Mouse (Mus musculus) adrenal gland, postnatal 25 days (tissue): ENCODE results near the gene 4930455H04Rik. TPM values are rescaled to one million over a fixed set of nuclear protein-coding genes. Genes with fewer than 3 reads are reported as not detected.

Source experiments
- DNase-seq: peaks from one replicate; pipeline ENCODE4 v3.0.0; 2021; ENCODE audit warnings: mixed read lengths
- long read RNA-seq: library from polyadenylated mRNA; stranded (forward); transcript quantifications from one replicate; pipeline ENCODE4 v2.0.0, GENCODE M21; 2021
- total RNA-seq: library from RNA; stranded (reverse); gene quantifications from 2 replicates; pipeline ENCODE4 v1.2.3, GENCODE M21; 2021

Gene 4930455H04Rik
- total RNA-seq: not detected in 2 replicates
- long read RNA-seq: 0 reads

DNA sequence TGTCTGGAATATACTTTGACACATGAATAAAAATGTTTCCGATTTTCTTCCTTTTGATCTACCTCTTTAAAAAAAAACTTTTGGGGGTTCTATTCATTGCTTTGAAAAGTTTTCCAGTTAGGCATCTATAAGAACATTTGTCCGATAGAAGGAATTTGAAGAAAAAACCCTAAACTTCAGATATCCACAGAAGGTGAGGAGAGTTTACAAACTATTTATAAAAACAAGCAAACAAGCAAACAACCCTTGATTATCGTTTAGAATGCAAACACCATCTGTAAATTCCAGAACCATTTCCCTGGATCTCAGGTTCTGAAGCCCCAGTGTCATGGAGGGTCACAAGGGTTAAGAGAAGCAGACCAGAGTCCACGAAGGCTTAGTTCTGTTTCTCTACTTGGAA lies at the start of gene 4930455H04Rik:
Gene 4930455H04Rik, plus strand, starts transcription at position 301 of the 400 bp plus-strand sequence.
- no peak for DNase-seq

DNA sequence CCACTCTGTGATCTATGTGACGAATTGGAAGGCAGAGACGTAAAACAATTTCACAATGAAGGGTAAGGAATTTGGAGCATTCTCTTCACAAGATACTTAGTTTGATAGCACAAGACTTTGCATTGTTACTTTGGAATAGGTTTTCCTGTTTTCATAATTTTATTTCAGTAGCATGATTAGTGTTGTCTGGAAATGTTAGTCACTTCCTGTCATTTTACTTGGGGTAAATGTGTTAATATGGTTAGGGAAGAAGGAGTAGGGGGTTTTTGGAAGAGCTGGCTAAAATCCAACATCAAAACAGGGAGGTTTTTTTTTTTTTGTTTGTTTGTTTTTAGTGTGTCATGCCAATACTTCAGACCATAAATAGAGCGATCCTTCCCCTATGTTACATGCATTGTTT lies 46.5 kb upstream of the 4930455H04Rik start:
- no peak for DNase-seq

DNA sequence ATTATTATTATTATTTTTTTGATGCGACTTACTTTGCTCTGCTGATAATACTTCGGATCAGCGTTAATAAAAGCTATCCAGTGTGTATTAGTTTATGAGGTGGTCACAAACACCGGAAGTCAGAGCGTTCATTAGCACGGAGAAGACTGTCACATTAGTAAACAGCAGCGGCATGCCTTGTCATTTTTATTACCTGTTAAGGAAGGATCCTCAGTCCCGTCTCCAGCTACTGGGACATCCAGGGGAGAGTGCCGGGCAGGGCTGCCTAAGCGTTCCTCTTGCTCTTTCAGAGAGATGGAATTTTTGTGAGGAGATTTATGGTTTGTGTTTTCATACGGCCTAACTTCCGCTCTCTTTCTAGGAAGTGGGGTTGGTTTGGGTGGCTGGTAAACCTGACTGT lies 45.0 kb upstream of the 4930455H04Rik start:
- no peak for DNase-seq

DNA sequence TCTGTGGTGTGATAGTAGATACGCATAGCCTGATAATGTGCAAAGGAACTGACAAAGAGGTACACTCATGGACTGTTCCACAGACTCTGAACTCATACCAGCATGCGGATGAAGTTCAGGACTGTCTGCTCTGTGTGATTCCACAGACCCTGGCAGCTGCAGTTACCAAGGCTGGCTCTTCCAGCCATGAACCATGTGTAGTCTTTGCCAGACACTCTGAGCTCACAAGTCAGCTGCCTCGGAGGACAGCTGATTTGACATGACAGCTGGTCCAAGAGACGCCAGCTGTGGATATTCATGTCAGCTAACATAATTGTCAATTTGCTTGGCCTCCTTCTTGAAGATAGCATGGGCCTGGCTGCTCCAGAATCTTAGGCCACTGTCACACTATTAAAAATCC lies 39.1 kb upstream of the 4930455H04Rik start:
- no peak for DNase-seq

DNA sequence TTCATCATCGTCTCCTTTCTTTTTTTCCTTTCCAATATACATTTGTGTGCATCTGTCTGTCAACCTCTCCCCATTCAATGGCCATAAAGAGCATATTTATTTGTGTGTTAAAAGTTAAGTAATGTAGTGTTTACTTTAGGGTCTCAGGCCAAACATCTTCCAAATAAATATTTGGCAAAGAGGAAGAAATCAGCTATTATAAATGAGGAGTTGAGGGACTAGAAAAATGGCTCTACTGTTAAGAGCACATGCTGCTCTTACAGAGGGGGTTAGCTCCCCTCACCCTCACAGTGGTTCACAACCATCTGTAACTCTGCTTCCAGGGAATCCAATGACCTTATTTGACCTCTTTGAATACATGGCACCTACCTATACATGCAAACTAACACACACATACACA lies 34.9 kb upstream of the 4930455H04Rik start:
- no peak for DNase-seq

DNA sequence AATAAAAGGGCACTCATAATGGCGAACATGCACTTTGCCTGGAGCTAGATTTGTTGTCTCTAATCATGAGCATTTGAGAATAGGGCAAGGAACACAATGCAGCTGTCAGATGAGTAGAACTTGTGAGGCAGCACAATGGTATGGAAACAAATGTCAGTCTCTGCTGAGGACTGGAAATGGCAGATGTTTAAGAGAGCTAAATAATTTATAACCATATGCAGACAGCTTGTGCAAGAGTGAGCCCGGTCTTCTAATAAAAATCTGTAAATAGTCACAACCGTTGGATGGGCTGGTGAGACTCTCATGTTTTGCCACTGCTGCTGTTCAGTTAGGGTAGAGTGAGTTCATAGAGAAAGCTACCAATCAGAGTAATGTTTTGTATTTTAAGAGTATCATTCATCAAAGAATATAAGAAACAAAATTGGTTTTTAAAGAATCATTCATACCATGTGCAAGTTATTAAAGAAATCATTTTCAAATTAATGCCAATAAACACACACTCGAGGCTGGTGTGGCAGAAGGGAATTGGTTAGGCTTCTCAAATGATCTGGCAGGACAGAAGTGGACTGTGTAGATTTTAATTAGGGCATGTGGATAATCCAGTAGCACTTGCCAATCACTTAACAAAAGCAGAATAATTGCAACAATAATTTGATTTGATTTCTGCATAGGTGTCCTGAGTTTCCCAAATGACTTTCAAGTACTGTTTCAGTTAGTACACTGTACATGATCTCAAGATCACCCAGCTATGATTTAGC lies 31.0 kb upstream of the 4930455H04Rik start:
- no peak for DNase-seq

DNA sequence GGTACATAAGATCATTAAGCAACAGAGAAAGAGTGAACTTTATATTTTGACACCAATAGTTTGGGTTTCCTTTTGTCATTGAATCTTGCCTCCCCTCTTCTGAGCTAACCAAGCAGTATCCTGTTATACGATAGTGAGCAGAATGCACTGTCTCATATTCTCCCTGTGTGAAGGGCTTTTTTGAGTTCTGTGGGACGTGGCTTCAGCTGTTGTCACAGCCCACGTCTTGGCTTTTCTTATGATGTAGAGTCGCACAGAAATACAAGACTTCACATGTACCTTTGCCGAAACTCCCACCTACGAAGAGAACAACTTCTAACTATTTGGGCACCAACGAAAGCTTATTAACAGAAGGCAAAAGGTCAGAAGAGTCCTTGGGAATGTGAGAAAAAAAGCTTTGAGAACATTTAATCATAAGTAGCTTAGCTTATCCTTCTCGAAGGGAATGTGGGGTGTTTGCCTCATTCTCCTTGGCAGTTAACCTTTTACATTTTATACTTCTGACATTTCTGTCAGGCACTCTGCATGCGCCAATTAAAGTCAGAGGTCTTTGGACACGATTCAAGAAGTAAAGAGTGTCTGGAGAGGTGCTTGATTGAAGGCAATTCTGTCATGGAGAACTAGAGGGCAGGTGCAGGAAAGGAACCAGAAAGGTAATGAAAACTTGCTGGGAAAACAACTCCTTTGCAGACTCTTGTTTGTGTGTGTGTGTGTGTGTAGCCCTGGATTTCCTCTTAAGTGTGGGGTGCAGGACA lies 27.1 kb upstream of the 4930455H04Rik start:
- no peak for DNase-seq

DNA sequence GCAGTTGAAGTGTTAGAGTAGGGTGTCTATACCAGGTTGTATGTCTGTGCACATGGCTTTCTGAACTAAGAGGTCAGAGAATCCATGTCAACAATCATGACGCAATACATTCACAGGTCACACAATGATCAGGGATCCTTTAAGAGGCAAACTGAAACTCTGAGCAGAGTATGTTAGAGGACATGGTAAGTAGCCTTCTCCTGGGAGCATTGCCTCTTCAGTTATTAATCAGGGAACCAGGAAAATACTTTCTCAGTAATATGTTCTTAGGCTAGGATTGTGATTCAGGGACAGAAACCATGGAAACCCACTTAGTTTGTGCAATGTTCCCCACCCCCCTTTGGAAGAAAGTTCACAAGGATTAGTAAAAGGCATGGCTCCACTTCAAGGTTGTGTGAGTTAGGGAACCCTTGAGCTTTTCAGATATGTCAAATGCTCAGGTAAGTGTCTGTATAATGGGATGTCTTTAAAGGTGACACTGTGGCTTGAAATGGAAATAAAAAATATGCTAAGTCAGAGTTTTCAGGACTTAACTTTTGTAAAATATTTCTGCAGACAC lies 26.4 kb upstream of the 4930455H04Rik start:
- DNase-seq: no peak

DNA sequence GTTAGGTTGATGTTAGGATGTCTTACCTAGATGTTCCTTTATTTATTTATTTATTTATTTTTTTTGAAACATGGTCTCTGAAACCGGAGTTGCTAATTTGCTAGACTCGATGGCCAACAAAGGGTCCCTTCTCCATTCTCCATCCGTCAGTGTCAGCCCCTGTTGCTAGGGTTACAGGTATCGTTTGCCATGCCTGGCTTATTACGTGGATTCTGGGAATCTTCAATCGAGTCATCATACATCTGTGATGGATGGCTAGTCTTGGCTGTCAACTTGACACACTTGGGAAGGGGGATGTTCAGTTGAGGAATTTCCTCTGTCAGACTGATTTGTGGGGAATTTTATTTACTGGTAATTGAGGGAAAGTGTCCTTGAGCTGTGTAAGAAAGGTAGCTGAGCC lies 25.3 kb upstream of the 4930455H04Rik start:
- no peak for DNase-seq

DNA sequence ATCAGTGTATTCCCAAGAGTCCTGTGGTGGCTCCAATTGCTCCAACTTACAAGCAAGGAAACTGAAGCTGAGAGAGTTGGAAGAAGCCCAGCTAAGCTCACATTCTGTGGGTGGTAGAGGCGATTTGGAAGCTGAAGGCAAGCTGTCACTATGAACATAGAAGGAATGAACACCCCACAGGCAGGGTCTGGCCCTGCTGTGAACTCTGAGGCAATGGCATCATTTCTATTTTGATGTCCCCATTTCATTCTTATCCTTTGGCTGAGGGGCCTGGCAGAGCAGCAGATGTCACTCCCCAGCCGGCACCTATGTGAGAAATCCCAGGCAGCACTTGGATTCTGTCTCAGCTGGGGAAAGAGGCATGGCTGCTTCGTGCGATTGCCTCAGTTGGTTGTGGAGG lies 24.6 kb upstream of the 4930455H04Rik start:
- DNase-seq: no peak

DNA sequence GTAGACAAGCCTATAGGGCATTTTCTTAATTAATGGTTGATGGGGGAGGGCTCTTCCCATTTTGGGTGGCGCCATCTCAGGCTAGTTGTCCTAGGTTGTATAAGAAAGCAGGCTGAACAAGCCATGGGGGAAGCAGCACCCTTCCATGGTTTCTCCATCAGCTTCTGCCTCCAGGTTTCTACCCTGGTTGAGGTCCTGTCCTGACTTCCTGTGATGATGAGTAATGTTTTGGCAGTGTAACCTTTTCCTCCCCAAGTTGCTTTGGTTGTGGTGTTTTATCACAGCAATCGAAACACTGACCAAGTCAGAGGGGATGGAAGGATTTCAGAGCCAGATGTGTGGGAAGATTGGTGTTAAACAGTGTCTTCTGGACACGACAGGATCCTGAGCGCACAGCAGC lies 21.6 kb upstream of the 4930455H04Rik start:
- no peak for DNase-seq

DNA sequence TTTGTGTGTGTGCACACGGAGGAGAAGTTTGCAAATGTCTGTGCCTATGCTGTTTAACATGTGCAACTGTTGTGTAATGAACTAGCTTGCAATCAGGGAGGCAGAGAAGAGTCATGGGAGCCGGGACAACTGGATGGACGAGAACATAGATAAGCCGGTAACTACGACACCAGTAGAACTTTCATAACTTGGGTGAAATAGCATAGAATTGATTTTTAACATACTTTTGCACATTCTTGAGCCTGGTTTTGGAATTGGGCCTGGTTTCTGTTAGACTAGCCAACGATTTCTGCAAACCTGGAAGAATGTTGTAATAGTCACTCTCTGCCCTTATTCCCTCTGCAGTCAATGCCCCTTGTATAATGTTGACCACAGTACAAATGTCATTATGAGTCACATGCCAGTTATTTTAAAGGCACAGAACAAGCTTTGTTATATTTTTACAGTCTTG lies 17.4 kb upstream of the 4930455H04Rik start:
- peak; percentile 4 for DNase-seq

DNA sequence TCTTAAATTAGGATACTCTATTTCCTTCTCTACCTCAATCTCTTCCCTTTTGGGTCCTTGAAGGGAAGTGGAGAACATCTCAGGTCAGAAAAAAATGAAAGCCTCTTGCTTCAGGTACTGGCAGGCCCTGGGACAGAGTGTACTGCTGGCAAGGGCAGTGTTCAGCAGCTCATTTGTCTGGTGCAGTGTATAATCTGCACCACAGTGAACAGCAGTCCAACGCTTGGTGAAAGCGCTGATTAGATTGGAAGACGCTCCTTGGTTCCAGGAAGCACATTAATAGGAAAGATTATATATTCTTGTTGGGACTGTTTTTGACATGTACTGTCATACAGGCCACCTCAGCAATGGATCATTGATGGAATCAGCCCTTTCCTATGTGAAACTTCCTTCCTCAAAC lies 16.6 kb upstream of the 4930455H04Rik start:
- no peak for DNase-seq

DNA sequence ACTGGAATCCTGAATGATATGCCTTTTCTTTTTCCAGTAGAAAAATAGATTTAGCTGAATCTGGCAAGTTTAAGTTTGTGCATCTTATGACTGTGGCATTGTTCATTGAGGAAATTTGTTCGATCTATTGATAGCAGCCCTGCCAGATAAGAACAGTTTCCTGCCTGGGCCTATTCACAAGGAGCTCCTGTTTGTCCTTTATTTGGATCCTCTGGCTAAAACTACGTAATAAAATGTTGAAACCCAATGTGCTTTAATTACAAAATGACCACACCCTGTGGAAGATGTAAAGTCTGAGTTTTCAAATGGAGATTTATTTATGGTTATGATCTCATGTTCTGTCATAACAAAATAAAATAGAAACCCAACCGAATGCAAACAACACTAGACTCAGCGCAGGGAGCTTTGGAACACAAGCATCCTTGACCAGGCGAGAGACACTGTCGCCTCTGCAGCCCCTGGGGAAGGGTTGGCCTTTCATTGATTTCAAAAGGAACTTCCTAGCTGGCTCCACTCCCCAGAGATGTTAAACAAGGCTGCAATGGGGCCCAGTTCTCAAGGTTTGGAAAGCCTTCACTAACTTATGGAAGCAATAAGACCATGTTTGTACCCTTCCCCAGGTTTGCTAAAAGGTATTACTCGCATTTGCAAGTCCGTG lies 15.7 kb upstream of the 4930455H04Rik start:
- peak; percentile 6 for DNase-seq

DNA sequence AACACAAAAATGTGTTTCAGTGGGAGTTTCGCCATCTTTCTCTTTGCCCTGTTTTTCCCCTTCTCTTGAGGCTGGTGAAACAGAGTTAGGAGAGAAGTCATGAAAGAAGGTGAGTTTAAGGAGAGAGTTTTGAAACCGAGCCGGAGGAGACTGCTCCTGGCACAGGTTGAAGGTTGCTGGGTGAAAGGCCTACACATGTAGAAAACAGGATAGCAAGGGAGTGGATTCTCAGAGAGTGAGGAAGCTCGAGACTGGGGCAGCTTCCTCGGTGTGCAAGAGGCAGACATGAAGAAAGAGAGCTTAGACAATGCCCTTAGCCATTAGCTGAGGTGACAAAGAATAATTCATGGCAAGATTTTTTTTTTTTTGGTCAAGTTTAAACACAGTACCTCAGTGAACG lies 14.7 kb upstream of the 4930455H04Rik start:
- no peak for DNase-seq

DNA sequence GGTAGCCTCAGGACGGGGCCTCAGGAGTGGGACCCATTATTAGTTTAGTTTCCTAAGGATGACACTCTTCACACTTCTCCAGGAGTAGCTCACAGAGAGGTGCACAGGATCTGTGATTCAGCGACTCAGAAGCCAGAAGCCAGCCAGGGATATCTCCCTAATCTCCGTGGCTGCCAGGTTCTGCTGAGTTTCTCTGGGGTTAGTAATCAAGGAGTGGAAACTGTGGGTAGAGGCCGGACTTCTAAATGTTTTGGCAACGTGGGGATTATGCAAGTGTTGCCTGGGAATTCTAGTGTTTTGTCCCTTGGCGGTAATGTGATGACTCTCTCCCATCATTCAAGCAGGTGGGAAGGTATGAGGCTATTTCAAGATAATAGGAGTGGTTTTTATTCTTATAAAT lies 13.0 kb upstream of the 4930455H04Rik start:
- DNase-seq: no peak

DNA sequence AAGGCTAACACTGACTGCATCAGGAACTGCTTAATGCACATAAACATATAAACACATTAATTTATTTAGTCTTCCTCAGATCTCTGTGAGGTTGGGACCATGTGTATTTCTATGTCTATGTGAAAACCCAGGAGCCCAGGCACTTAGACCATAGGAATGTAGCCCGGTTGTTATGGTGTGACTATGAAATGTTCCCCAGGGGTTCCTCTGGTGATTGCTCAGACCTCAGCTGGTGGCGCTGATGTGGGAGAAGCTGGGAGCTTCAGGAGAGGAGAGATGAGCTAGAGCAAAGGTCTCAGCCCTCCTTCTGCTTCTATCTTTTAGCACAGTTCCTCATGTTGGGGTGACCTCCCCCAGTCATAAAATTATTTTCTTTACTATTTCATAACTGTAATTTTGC lies 7.7 kb upstream of the 4930455H04Rik start:
- DNase-seq: no peak

DNA sequence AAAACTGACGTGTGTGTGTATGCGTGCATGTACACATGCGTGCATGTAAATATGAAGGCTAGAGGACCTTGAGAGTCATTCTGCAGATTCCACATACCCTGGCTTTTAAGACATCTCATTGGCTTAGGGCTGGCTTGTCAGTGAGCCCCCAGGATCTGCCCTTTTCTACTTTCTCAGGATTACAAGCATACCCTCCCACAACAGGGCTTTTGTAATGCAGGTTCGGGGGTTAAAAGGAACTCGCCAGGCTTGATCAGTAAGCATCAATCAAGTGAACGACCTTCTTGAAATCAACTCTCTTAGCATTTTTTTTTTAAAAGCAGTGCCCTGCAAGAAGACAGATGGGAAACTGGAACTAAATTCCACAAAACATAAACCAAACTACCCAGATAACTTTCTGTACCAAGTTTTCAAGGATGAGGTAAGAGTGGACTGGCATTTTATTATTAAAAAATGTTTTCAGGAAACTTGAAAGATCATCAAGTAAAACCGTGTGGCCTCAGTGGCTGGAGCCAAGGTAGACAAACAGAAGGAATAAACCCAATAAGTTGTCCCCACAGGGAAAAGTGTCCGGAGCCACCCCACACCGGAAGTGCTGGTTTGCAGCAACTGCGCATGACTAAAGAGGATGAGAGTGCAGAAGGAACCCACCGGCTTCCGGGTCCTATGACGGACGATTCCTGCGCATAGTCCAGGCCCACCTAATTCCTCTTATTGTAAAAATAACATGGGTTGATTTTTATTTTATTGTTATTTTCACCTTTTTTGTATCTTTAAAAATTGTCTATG lies 6.5 kb upstream of the 4930455H04Rik start:
- DNase-seq: no peak

DNA sequence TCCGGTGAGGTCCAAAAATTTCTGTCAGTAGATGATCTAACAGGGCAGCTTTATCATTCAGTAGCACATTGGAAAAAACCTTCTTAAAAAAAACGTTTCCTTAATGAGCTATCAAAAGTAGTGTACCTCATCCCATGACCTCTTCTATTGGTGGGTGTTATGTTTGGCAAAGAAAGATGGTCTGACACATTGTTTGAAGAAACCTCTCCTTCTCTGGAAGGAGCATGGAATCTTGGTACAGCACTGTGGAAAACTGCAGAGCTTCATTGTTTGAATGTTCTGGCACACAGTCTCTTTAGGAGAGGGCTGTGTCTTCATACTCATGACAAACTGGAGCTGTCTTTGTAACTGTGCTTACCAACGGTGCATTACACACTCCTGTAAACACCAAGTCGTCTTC lies 4.9 kb upstream of the 4930455H04Rik start:
- no peak for DNase-seq

DNA sequence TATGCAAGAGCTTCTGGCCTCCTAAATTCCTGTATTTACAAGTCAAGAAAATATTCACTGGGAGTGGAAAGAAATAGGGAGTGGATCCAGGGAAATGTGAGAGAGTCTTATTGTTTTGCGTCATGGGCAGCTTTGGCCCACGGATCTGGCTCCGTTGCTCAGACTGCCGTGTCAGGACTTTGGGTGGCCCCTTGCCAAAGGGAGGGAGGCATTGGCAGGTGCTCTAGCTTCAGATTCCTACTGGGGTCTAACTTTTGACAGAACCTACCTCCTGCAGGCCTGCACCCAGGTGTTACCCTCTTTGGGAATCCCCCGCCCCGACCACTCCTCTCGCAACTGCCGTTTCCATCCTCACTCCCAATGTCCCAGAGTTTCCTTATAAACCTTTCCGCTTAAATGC lies 3.6 kb upstream of the 4930455H04Rik start:
- DNase-seq: peak; percentile 46

DNA sequence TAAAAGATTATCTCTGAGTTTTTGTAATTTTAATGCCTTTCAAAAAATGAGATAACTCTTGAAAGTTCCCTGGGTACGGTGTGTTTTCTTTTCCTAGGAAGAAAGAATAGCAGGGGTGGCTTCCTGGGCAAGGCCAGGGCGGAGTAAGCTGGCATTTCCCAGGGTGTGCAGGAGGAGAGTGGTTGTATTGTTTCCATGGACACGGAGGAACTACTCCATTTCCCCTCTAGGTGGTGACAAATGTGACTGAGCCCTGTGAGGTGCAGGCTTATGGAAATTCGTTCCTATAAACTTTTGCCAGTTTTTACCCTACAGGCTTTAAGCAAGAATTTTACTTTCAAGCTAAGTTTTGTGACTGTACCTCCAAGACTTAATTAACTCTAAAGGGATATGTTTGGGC lies 1.8 kb upstream of the 4930455H04Rik start:
- DNase-seq: peak; percentile 51

DNA sequence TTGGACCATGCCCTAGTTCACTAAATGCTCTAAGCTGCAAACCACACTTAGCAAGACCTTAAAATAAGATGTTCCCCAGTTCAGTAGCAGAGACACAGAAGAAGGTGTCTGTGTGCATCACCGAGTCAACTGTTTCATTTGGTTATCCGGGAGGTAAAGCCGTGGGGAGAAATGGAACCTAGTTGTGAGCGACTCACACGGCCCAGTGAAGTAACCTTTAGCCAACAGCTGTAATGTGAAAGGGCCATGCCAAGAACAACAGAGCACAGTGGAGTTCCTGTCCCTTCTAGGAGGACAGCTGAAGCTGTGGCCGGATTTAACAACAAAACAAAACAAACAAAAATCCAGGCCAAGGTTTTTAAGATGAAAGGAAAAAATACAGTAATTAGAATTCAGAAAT lies 1.3 kb upstream of the 4930455H04Rik start:
- DNase-seq: peak; percentile 34
